Mouse (Mus musculus) layer of hippocampus, postnatal 36 days (tissue): ENCODE data around the gene Rnase10. TPM values are rescaled to one million over a fixed set of nuclear protein-coding genes. Genes with fewer than 3 reads are reported as not detected.
"Not testable (repeated sequence)": the region's sequence is repeated elsewhere in the genome, so short reads cannot be mapped to it uniquely, and the experiment has no call there.

Source experiments
- DNase-seq, 2 experiments: peaks; one replicate each; pipeline ENCODE4 v3.0.0; 2022
- total RNA-seq, 2 experiments: library from RNA; stranded (reverse); gene quantifications; 2 replicates each; pipeline ENCODE4 v1.2.3; 2021

Gene Rnase10
- total RNA-seq, 2 experiments from 2014 or later = not detected

GRCm38 (mm10) chr14:51014724-51015123 lies 7.2 kb downstream of the Rnase10 start:
- DNase-seq = not testable (repeated sequence)

GRCm38 (mm10) chr14:51015780-51016179 lies 8.2 kb downstream of the Rnase10 start:
- no peak for DNase-seq

- no peak for DNase-seq
Observed at GRCm38 (mm10) chr14:51017256-51017655, 9.7 kb downstream of the Rnase10 start.

- no peak for DNase-seq
Observed at GRCm38 (mm10) chr14:51023457-51023856, 15.9 kb downstream of the Rnase10 start.

- no peak for DNase-seq
Observed at GRCm38 (mm10) chr14:51024820-51025219, 17.3 kb downstream of the Rnase10 start.

GRCm38 (mm10) chr14:51026391-51027133 lies 19.0 kb downstream of the Rnase10 start:
- peak; percentile 25 to 46 for DNase-seq

GRCm38 (mm10) chr14:51027387-51028155 lies 20.0 kb downstream of the Rnase10 start:
- no peak for DNase-seq

- no peak for DNase-seq
Observed at GRCm38 (mm10) chr14:51035206-51035605, 27.7 kb downstream of the Rnase10 start.

GRCm38 (mm10) chr14:51036214-51036613 lies 28.7 kb downstream of the Rnase10 start:
- DNase-seq = no peak

- no peak for DNase-seq
Observed at GRCm38 (mm10) chr14:51041769-51042168, 34.2 kb downstream of the Rnase10 start, which contains the start of gene Rnase9. Rnase9 (minus strand) TSS chr14:51041869.

GRCm38 (mm10) chr14:51047846-51048245 lies 40.3 kb downstream of the Rnase10 start:
- no peak for DNase-seq

GRCm38 (mm10) chr14:51050063-51050462 lies 42.5 kb downstream of the Rnase10 start, which contains the start of gene Rnase11:
Rnase11 (minus strand) TSS chr14:51050163.
- DNase-seq = no peak

GRCm38 (mm10) chr14:51051941-51052340 lies 44.4 kb downstream of the Rnase10 start:
- no peak for DNase-seq

- no peak for DNase-seq
Observed at GRCm38 (mm10) chr14:51053176-51053575, 45.6 kb downstream of the Rnase10 start.

- DNase-seq = no peak
Observed at GRCm38 (mm10) chr14:51054243-51055237, 47.0 kb downstream of the Rnase10 start.

GRCm38 (mm10) chr14:51057401-51057831 lies 49.9 kb downstream of the Rnase10 start, which contains the start of gene Rnase12:
Rnase12 (minus strand) TSS chr14:51057661.
- DNase-seq = no peak

Other genes starting within 250 kb of the Rnase10 start
- gene Ttc5, start 222.2 kb upstream of the Rnase10 start, total RNA-seq = 10 to 100 TPM; 63.5 to 65.5 TPM
- not detected for gene Ccnb1ip1, start 200.0 kb upstream of the Rnase10 start, total RNA-seq
- gene Parp2, start 199.9 kb upstream of the Rnase10 start, total RNA-seq = 10 to 100 TPM; 25.3 to 31.1 TPM
- gene Tep1, start 137.2 kb upstream of the Rnase10 start, total RNA-seq = 1 to 10 TPM; 2.0 to 4.6 TPM
- gene Klhl33, start 110.2 kb upstream of the Rnase10 start, total RNA-seq = 1 to 10 TPM; 3.6 to 5.2 TPM
- gene Osgep, start 82.9 kb upstream of the Rnase10 start, total RNA-seq = 10 to 100 TPM; 37.3 to 44.1 TPM
- gene Apex1, start 82.8 kb upstream of the Rnase10 start, total RNA-seq = 10 to 100 TPM; 67.9 to 72.3 TPM
- gene Pip4p1, start 76.9 kb upstream of the Rnase10 start, total RNA-seq = 100 to 1,000 TPM in 1 of 2 experiments, 10 to 100 TPM in 1; 89.8 to 103 TPM
- 10 to 100 TPM; 12.8 to 13.2 TPM for gene Pnp, start 76.7 kb upstream of the Rnase10 start, total RNA-seq
- 10 to 100 TPM; 14.2 to 17.0 TPM for gene Gm49342, start 63.2 kb upstream of the Rnase10 start, total RNA-seq
- under 1 TPM; 0.81 to 0.95 TPM for gene Pnp2, start 51.8 kb upstream of the Rnase10 start, total RNA-seq
- not detected for gene Rnase9, start 34.1 kb downstream of the Rnase10 start, total RNA-seq
- not detected for gene Rnase11, start 42.4 kb downstream of the Rnase10 start, total RNA-seq
- gene Rnase12, start 49.9 kb downstream of the Rnase10 start, total RNA-seq = not detected
- not detected for gene Olfr750, start 66.7 kb downstream of the Rnase10 start, total RNA-seq
- 10 to 100 TPM; 15.8 to 18.7 TPM for gene Rnase4, start 83.3 kb downstream of the Rnase10 start, total RNA-seq
- 1 to 10 TPM; 3.4 to 5.6 TPM for gene Ang, start 83.4 kb downstream of the Rnase10 start, total RNA-seq
- gene Eddm3b, start 106.7 kb downstream of the Rnase10 start, total RNA-seq = not detected
- under 1 TPM in 1 of 2 experiments, not detected in 1; 0.65 TPM for gene Rnase6, start 116.2 kb downstream of the Rnase10 start, total RNA-seq
- gene Rnase1, start 139.0 kb downstream of the Rnase10 start, total RNA-seq = 1 to 10 TPM; 1.3 to 2.1 TPM
- gene Rnase2b, start 154.5 kb downstream of the Rnase10 start, total RNA-seq = not detected
- not detected for gene Ang2, start 191.4 kb downstream of the Rnase10 start, total RNA-seq
- gene Ear14, start 195.6 kb downstream of the Rnase10 start, total RNA-seq = under 1 TPM in 1 of 2 experiments, not detected in 1; 0.37 TPM
- gene Rnase2a, start 248.4 kb downstream of the Rnase10 start, total RNA-seq = not detected